In the genomic region with DNA sequence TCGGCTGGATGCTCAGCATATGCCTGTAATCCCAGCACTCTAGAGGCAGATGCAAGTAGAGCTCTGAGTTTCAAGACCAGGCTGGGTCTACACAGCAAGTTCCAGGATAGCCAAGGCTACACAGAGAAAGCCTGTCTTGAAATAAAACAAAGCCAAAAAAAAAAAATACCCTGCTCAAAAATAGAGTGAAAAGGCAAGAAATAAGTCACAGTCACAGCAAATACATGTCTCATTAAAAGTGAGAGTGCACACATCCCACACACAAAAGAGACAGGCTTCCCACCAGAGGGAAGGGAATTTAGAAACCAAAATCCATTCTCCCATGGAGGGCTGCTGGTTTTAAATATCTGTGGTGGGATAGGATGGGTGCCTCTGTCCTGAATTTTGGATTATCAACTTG, we compare ENCODE assay signal across 31 mouse cellular contexts. TPM values are rescaled to one million over a fixed set of nuclear protein-coding genes. Genes with fewer than 3 reads are reported as not detected.
DNase-seq lines count a peak whose midpoint lies in the region; ATAC-seq and TF ChIP-seq lines count a peak whose summit lies in the region.
"Had no signal": no experiment of that assay in that cellular context is flagged by ENCODE, and none has a peak within 500 bp of the region (broad histone marks: within the 10 kb centered on the region; RNA-seq: fewer than 3 reads in every experiment).

No protein-coding gene starts in this region.

- no peak for TF ChIP-seq POLR2A in embryonic fibroblast, embryonic 13.5 days (IDR thresholded peaks at IDR 0.05; ENCODE audit: low read depth, low read length)
- TF ChIP-seq POLR2A in olfactory bulb, adult 2 months (IDR thresholded peaks at IDR 0.05; ENCODE audit: insufficient read depth, low read depth, low read length): no peak

- WGBS in olfactory bulb, adult 2 months: 9% methylated on average over 1 of the region's 1 CpGs

- H3K27ac ChIP-seq in left cerebral cortex, adult 2 months: peak overlapping the region; percentile 67; the same call in 1 of the 2 replicates
- H3K27ac ChIP-seq in embryonic fibroblast, embryonic 13.5 days (ENCODE audit: insufficient read depth, low read length): peak overlapping the region; percentile 41; the same call in 1 of the 2 replicates
- H3K27ac ChIP-seq in olfactory bulb, adult 2 months (ENCODE audit: insufficient read depth, low read depth, low read length): peak overlapping the region; percentile 43; the same call in 1 of the 2 replicates
- H3K27ac ChIP-seq in gastrocnemius, adult 2 months: no peak overlapping the region
- H3K27ac ChIP-seq: embryonic facial prominence, embryonic 10.5 days; embryonic facial prominence, embryonic 12.5 days; forebrain, embryonic 10.5 days; forebrain, embryonic 12.5 days had no signal

- DNase-seq in frontal cortex, postnatal 25 days (ENCODE audit: low spot score in 2 of 2): no peak
- no peak for DNase-seq in left cerebral cortex, adult 2 months (ENCODE audit: extremely low spot score in 1 of 2, low spot score in 2 of 2)
- DNase-seq in left cerebral cortex, adult 11 months (ENCODE audit: low spot score): no peak
- DNase-seq in gastrocnemius, adult 2 months: no peak
- no peak for DNase-seq in heart, postnatal 14 days
- DNase-seq: adrenal gland, adult 8-10 months; adrenal gland, postnatal 14 days; adrenal gland, postnatal 36 days; B cell, adult 2 months; cerebellum, adult 11 months; cerebellum, adult 18-20 months; cerebellum, adult 8-10 months; cerebellum, adult 9-11 months; cerebellum, postnatal 14 days; cerebellum, postnatal 36 days had no signal

- peak; percentile 47 for ATAC-seq in frontal cortex, adult (ENCODE audit: low TSS enrichment)
- ATAC-seq: activated CD4-positive, CD25-positive, alpha-beta regulatory T cell, adult 4 months; CD4-positive, CD25-positive, alpha-beta regulatory T cell, adult 4 months; forebrain, embryonic 14.5 days; forebrain, embryonic 16.5 days; Patski had no signal

- H3K4me1 ChIP-seq in embryonic fibroblast, embryonic 13.5 days (ENCODE audit: control insufficient read depth, insufficient read depth, low read length): peaks cover 15% of the 10 kb centered on the region
- H3K4me1 ChIP-seq in olfactory bulb, adult 2 months (ENCODE audit: control insufficient read depth, insufficient read depth, low read length): peaks cover 22% of the 10 kb centered on the region

- intact Hi-C loops in left cerebral cortex, adult 2 months (cut with DNase I): no loop called here
- intact Hi-C loops in gastrocnemius, adult 2 months (cut with DNase I): no loop called here
- intact Hi-C loops in heart, postnatal 14 days (cut with DNase I): no loop called here

- no peak overlapping the region for H3K4me3 ChIP-seq in left cerebral cortex, adult 2 months
- H3K4me3 ChIP-seq in embryonic fibroblast, embryonic 13.5 days (ENCODE audit: insufficient read depth, low read length): no peak overlapping the region
- H3K4me3 ChIP-seq in olfactory bulb, adult 2 months (ENCODE audit: insufficient read depth, low read depth, low read length): no peak overlapping the region
- no peak overlapping the region for H3K4me3 ChIP-seq in gastrocnemius, adult 2 months
- H3K4me3 ChIP-seq: embryonic facial prominence, embryonic 10.5 days; embryonic facial prominence, embryonic 12.5 days; erythroblast, embryonic 14.5 days; forebrain, embryonic 10.5 days; forebrain, embryonic 12.5 days had no signal

- TF ChIP-seq CTCF in left cerebral cortex, adult 2 months (IDR thresholded peaks at IDR 0.05): no peak
- TF ChIP-seq CTCF in embryonic fibroblast, embryonic 13.5 days (IDR thresholded peaks at IDR 0.05; ENCODE audit: borderline replicate concordance, insufficient read depth, low read length): no peak
- no peak for TF ChIP-seq CTCF in olfactory bulb, adult 2 months (IDR thresholded peaks at IDR 0.05; ENCODE audit: insufficient read depth, low read depth, low read length)
- no peak for TF ChIP-seq CTCF in gastrocnemius, adult 2 months (IDR thresholded peaks at IDR 0.05)

RNA-seq across cellular contexts. Expression of a gene that starts 1.9 kb away (rescaled TPM):
- total RNA-seq in left cerebral cortex, adult 2 months (2021): 1 to 10 TPM in 1 of 2 experiments, under 1 TPM in 1; 0.68 to 1.0 TPM
- 2.2 and 3.0 TPM in 2 replicates for polyA plus RNA-seq in embryonic fibroblast, embryonic 13.5 days (2011; ENCODE audit: insufficient read length, low read depth, missing spikeins)
- not detected in 2 replicates for polyA plus RNA-seq in olfactory bulb, adult 2 months (2012; ENCODE audit: insufficient read depth, insufficient read length, low replicate concordance, missing spikeins)
- 10 to 100 TPM in 1 of 2 experiments, 1 to 10 TPM in 1; 9.9 to 11.7 TPM for total RNA-seq in gastrocnemius, adult 2 months (2021)
- total RNA-seq in heart, postnatal 14 days (2021): under 1 TPM; 0.54 to 0.84 TPM
- total RNA-seq: CH12.LX had no signal
- polyA plus RNA-seq: activated CD4-positive, CD25-positive, alpha-beta regulatory T cell, adult 4 months; CD4-positive, CD25-positive, alpha-beta regulatory T cell, adult 4 months; erythroblast, embryonic 14.5 days; G1E had no signal

RNA-seq across cellular contexts. Expression of a gene that starts 2.5 kb away (rescaled TPM):
- 1 to 10 TPM in 1 of 2 experiments, under 1 TPM in 1; 0.68 to 1.1 TPM for total RNA-seq in left cerebral cortex, adult 2 months (2021)
- 0.25 TPM in 1 of 2 replicates, not detected in the other for polyA plus RNA-seq in embryonic fibroblast, embryonic 13.5 days (2011; ENCODE audit: insufficient read length, low read depth, missing spikeins)
- not detected in 2 replicates for polyA plus RNA-seq in olfactory bulb, adult 2 months (2012; ENCODE audit: insufficient read depth, insufficient read length, low replicate concordance, missing spikeins)
- 1 to 10 TPM; 1.6 to 1.8 TPM for total RNA-seq in gastrocnemius, adult 2 months (2021)
- total RNA-seq in heart, postnatal 14 days (2021): under 1 TPM; 0.15 to 0.24 TPM
- total RNA-seq: adrenal gland, adult 18-20 months; adrenal gland, postnatal 36 days; CH12.LX had no signal
- polyA plus RNA-seq: activated CD4-positive, CD25-positive, alpha-beta regulatory T cell, adult 4 months; CD4-positive, CD25-positive, alpha-beta regulatory T cell, adult 4 months; embryonic facial prominence, embryonic 12.5 days had no signal

RNA-seq across cellular contexts. Expression of a gene that starts 19.4 kb away (rescaled TPM):
- total RNA-seq in left cerebral cortex, adult 2 months (2021): 10 to 100 TPM; 82.7 to 83.0 TPM
- polyA plus RNA-seq in embryonic fibroblast, embryonic 13.5 days (2011; ENCODE audit: insufficient read length, low read depth, missing spikeins): 2.1 and 2.2 TPM in 2 replicates
- not detected in 2 replicates for polyA plus RNA-seq in olfactory bulb, adult 2 months (2012; ENCODE audit: insufficient read depth, insufficient read length, low replicate concordance, missing spikeins)
- total RNA-seq in gastrocnemius, adult 2 months (2021): under 1 TPM in 1 of 2 experiments, not detected in 1; 0.22 TPM
- total RNA-seq in heart, postnatal 14 days (2021): 1 to 10 TPM; 1.6 to 1.8 TPM
- polyA plus RNA-seq: erythroblast, embryonic 14.5 days; G1E had no signal

RNA-seq across cellular contexts. Expression of a gene that starts 32.6 kb away (rescaled TPM):
- total RNA-seq in left cerebral cortex, adult 2 months (2021): 10 to 100 TPM; 42.3 to 43.1 TPM
- polyA plus RNA-seq in embryonic fibroblast, embryonic 13.5 days (2011; ENCODE audit: insufficient read length, low read depth, missing spikeins): 23.8 and 27.0 TPM in 2 replicates
- not detected in 2 replicates for polyA plus RNA-seq in olfactory bulb, adult 2 months (2012; ENCODE audit: insufficient read depth, insufficient read length, low replicate concordance, missing spikeins)
- 10 to 100 TPM; 15.8 to 16.0 TPM for total RNA-seq in gastrocnemius, adult 2 months (2021)
- 10 to 100 TPM; 14.3 to 14.7 TPM for total RNA-seq in heart, postnatal 14 days (2021)

RNA-seq across cellular contexts. Expression of a gene that starts 55.1 kb away (rescaled TPM):
- 100 to 1,000 TPM; 182 to 193 TPM for total RNA-seq in left cerebral cortex, adult 2 months (2021)
- polyA plus RNA-seq in embryonic fibroblast, embryonic 13.5 days (2011; ENCODE audit: insufficient read length, low read depth, missing spikeins): 97.5 and 113 TPM in 2 replicates
- polyA plus RNA-seq in olfactory bulb, adult 2 months (2012; ENCODE audit: insufficient read depth, insufficient read length, low replicate concordance, missing spikeins): not detected in 2 replicates
- 10 to 100 TPM; 25.2 to 25.9 TPM for total RNA-seq in gastrocnemius, adult 2 months (2021)
- total RNA-seq in heart, postnatal 14 days (2021): 10 to 100 TPM; 39.4 to 42.8 TPM

Comparison
In these comparisons a context has a peak if more than half of its experiments do, and no peak if none do; other contexts are left out.
1. RNA of a gene that starts 1.9 kb away (total RNA-seq): 9.9 to 11.7 TPM in gastrocnemius, adult 2 months; 0.68 to 1.0 TPM in left cerebral cortex, adult 2 months and 0.54 to 0.84 TPM in heart, postnatal 14 days; every median in the first group is over 4 times any median in the second.
2. RNA of a gene that starts 19.4 kb away (total RNA-seq): 82.7 to 83.0 TPM in left cerebral cortex, adult 2 months; 1.6 to 1.8 TPM in heart, postnatal 14 days and 0.22 TPM in gastrocnemius, adult 2 months; every median in the first group is over 10 times any median in the second.